Mouse (Mus musculus) liver, postnatal 0 days (tissue): ENCODE results near the gene Olfr91.

Experiments
- CTCF ChIP-seq: sonication (generic); IDR thresholded peaks from 2 replicates; pipeline ENCODE4 v1.5.1; 2016; ENCODE audit warnings: antibody characterized with exemption, low read depth
- EP300 ChIP-seq: IDR thresholded peaks from 2 replicates; pipeline ENCODE4 v1.6.1; 2016; ENCODE audit warnings: antibody characterized with exemption, low read depth, mild to moderate bottlenecking

DNA sequence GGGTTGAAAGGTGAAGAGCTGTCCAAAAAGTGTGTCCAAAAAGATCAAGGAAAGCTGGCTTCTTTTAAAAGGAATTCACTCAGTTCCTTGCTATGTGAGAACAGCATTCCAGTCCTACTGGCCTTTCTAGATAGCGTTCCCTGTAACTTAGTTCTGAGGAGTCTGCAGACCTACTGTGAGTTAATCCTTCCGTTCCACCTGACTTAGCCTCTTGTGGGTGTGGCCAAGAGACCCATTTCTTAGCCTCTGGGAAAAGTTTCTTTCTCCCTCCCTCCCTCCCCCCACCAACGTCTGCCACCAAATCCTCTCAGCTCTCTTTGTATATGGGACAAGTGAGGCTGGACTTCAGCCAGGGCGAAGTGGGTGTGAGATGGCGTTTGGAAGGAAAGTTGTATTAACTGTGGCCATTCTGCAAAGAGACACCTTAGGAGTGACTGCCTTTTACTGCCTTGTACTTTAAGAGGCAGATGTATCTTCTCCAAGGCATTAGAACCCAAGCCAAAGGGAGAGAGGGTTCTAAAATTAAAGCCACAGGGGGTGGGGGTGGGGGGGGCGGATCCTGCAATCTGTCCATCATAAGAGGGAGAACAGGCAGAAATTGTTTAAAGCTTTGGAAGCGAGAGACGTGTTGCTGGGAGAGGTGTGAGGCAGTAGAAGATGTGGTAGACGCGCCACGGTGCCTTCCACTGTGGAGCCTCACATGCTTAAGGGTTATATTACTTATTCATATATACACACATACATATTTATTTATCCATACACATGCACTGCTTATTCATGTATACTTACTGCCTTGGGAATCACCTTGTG, 34.2 kb downstream of the Olfr91 start:
- TF ChIP-seq CTCF = no peak
- no peak for TF ChIP-seq EP300
